Mouse (Mus musculus): ENCODE data around the gene Hyal1.

The Hyal1 gene

GRCm38 (mm10) chr9:107627387-107628255, 50.9 kb downstream of the Hyal1 start:
- no peak for TF ChIP-seq GATA4 (IDR thresholded peaks at IDR 0.05; ENCODE audit: insufficient replicate concordance, low read length)

DNA sequence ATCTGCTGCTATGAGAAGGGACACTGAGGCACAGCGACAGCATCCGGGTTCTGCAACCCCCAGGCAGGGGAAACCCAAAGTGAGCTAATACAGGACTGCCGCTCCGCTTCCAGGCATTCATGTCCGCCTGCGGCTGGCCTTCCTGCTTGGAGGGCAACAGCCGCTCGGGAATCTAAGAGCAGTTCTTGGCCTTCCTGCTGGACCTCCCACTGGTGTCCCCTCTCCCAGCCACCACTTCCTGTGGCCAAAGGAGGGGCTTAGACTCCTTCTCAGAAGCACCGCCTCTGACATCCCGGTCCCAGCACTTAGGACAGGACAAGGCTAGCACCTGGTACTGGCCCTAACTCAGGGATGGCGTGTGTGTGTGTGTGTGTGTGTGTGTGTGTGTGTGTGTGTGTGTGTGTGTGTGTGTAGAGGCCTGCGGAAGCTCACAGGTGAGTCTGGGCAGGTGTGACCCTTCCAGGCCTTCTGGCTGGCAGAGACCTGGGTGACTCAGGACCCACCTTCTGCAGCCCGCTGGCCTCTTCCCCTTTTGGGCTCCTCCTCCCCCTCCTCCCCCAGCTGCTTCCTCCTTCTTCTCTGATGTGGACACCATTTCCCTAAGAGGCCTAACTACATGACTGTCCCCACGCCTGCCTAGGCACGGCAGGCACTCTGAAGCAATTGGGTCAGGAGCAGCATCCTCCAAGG, 52.1 kb downstream of the Hyal1 start:
- TF ChIP-seq GATA4 (IDR thresholded peaks at IDR 0.05; ENCODE audit: insufficient replicate concordance, low read length): peak; percentile 47; the same call in 1 of the 2 replicates

- no peak for TF ChIP-seq GATA4 (IDR thresholded peaks at IDR 0.05; ENCODE audit: insufficient replicate concordance, low read length)
These were observed 52.6 kb downstream of the Hyal1 start for GRCm38 (mm10) chr9:107629411-107629730.

GRCm38 (mm10) chr9:107629901-107630425, 53.2 kb downstream of the Hyal1 start:
- TF ChIP-seq GATA4 (IDR thresholded peaks at IDR 0.05; ENCODE audit: insufficient replicate concordance, low read length): no peak

DNA sequence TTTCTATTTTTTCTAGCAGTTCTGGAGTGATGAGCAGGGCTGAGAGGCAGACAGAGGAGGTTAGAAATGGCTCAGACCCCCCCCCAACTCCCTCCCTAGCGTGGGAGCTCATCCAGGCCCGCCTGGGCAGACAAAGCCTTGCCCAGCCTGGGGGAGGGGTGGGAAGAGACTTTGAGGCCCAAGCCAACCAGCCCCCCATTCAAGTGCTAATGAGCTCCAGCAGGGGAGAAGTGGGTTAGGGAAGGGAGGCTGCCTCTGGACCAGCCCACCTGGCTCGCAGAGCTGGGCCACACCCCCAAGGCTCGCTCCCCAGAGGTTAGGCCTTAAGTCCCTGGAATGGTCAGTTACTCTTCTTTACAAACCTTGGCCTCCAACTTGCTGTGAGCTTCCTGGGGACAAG, 53.8 kb downstream of the Hyal1 start:
- TF ChIP-seq GATA4 (IDR thresholded peaks at IDR 0.05; ENCODE audit: insufficient replicate concordance, low read length): no peak

All from liver, adult (tissue).